Mouse (Mus musculus): ENCODE measurements around the gene Chil5.

DNA sequence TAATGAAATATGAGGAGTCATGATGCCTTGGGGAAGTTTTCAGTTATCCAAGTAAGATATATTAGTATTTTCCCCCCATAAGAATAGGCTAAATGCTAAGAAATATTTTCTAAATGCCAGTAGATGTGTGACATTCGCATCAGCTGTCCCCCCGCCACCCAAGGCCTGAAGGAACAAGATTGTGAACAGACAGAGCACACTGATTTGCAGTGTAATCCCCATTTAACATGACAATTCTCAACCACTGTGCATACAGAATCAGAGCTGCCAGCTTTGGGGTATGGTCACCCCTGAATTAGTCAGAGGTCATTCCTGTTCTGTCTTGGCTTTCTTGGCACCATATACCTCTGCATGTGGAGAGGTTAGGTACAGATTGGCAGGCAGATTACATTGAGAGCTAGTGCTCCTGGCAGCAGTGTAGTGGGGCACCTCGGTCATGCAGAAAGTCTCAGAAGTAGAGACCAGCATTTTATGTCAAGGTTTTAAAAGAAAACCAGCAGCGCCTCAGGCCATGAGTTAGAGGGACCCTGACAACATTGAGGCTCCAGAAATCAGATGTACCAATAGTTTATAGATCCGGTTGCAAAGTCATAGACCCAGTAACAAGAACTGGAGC, 60.7 kb downstream of the Chil5 start:
- TF ChIP-seq CTCF (IDR thresholded peaks at IDR 0.05; ENCODE audit: low read depth, low read length), result no peak
- TF ChIP-seq POLR2A (IDR thresholded peaks at IDR 0.05; ENCODE audit: borderline replicate concordance, low read depth, low read length), result no peak
